Mouse (Mus musculus) kidney, adult 2 months (tissue): ENCODE results near the gene Gpat3.

Experiments
- CTCF ChIP-seq: fragments of 200-500 bp; conservative IDR thresholded peaks from 2 replicates; pipeline ENCODE4 v1.5.1; 2011; ENCODE audit warnings: low read depth, mild to moderate bottlenecking, control low read depth, low read length, moderate library complexity, mixed read lengths; ENCODE audit not compliant: insufficient read depth, insufficient read length
- POLR2A ChIP-seq: fragments of 200-500 bp; IDR thresholded peaks from one replicate; pipeline ENCODE4 v1.6.1; 2011; ENCODE audit warnings: low read depth, low read length, control low read depth

DNA sequence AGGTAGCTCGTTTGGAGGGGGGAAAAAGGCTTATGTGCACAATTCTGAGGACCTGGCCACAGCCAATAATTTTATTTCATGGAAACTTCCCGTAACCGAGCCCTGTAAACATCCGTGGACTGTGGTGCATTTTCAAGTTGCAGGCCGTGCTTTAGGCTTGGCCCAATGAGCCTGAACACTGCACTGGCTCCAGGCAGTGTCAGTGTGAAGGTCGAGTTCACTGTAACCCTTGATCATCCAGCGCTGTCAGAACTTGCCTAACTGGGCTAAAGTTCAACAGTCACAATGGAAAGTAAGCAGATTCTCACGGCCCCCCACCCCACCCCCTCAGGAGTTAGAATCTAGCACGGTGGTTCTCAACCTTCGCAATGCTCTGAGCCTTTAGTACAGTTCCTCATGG lies 50.7 kb downstream of the Gpat3 start:
- TF ChIP-seq CTCF = no peak
- TF ChIP-seq POLR2A = no peak
